Mouse (Mus musculus) cerebellum, postnatal 36 days (tissue): ENCODE measurements around the gene Dcaf7.

Source experiments
- DNase-seq, 2 experiments: peaks; one replicate each; pipeline ENCODE4 v3.0.0; 2021 to 2022; ENCODE audit warnings: mixed read lengths in 2 of 2

Dcaf7 gene

GRCm38 (mm10) chr11:106045780-106046179 is 9.1 kb downstream of the Dcaf7 start:
- no peak for DNase-seq

GRCm38 (mm10) chr11:106046584-106046983 is 9.9 kb downstream of the Dcaf7 start:
- DNase-seq: no peak

- no peak for DNase-seq
These were observed 17.2 kb downstream of the Dcaf7 start for GRCm38 (mm10) chr11:106053921-106054320.

GRCm38 (mm10) chr11:106054600-106054999 is 17.9 kb downstream of the Dcaf7 start:
- DNase-seq: no peak

GRCm38 (mm10) chr11:106055341-106055740 is 18.7 kb downstream of the Dcaf7 start:
- no peak for DNase-seq

- no peak for DNase-seq
These were observed 20.3 kb downstream of the Dcaf7 start for GRCm38 (mm10) chr11:106056819-106057491.

- DNase-seq: no peak
These were observed 21.3 kb downstream of the Dcaf7 start for GRCm38 (mm10) chr11:106058020-106058419.

- no peak for DNase-seq
These were observed 23.9 kb downstream of the Dcaf7 start for GRCm38 (mm10) chr11:106060549-106060948.

GRCm38 (mm10) chr11:106061311-106061710 is 24.6 kb downstream of the Dcaf7 start:
- no peak for DNase-seq

- DNase-seq: no peak
These were observed 27.1 kb downstream of the Dcaf7 start for GRCm38 (mm10) chr11:106063756-106064155.

GRCm38 (mm10) chr11:106065073-106065922 is 28.6 kb downstream of the Dcaf7 start:
- DNase-seq: no peak

GRCm38 (mm10) chr11:106065923-106066571 is 29.4 kb downstream of the Dcaf7 start, which contains the start of gene Taco1:
TSS of gene Taco1 (plus strand) at chr11:106066061.
- peak; percentile 95 to 97 for DNase-seq

- peak; percentile 42 to 54 for DNase-seq
These were observed 29.9 kb downstream of the Dcaf7 start for GRCm38 (mm10) chr11:106066616-106067015.

- DNase-seq: no peak
These were observed 37.1 kb downstream of the Dcaf7 start for GRCm38 (mm10) chr11:106073774-106074173.

- DNase-seq: peak; percentile 66 to 74
These were observed 39.6 kb downstream of the Dcaf7 start for GRCm38 (mm10) chr11:106076321-106076720.

- DNase-seq: peak; percentile 99
These were observed 47.3 kb downstream of the Dcaf7 start, which contains the start of gene Map3k3 for GRCm38 (mm10) chr11:106083708-106084701. TSS of gene Map3k3 (plus strand) at chr11:106084613.

GRCm38 (mm10) chr11:106084911-106085561 is 48.4 kb downstream of the Dcaf7 start:
- DNase-seq: peak; percentile 62 to 69

GRCm38 (mm10) chr11:106098223-106098622 is 61.6 kb downstream of the Dcaf7 start:
- DNase-seq: no peak

GRCm38 (mm10) chr11:106102866-106103265 is 66.2 kb downstream of the Dcaf7 start:
- no peak for DNase-seq

- no peak for DNase-seq
These were observed 69.4 kb downstream of the Dcaf7 start for GRCm38 (mm10) chr11:106106047-106106587.
